Mouse (Mus musculus): ENCODE measurements at regions not wholly inside any gene's neighbourhood (a gene's known extent, or its start where the extent isn't known, plus 50 kb on each side); places are given as distances from the start of the nearest gene placed in this dataset.

- 84% methylated on average over 1 of the region's 1 CpGs for WGBS
- Histone ChIP-seq H3K27ac (replicated peaks) (no peak overlapping the region), H3K9me3 (no peaks in the 10 kb centered on the region), H3K4me3 (no peak overlapping the region), H3K27me3 (replicated peaks; ENCODE audit: low read depth, poor library complexity, severe bottlenecking) (no peaks in the 10 kb centered on the region), H3K36me3 (replicated peaks) (no peaks in the 10 kb centered on the region), H3K4me1 (no peaks in the 10 kb centered on the region)
- DNase-seq (ENCODE audit: low spot score), result no peak
These were observed 137.8 kb downstream of the Unc5cl start for GRCm38 (mm10) chr17:48592457-48592856.

- peaks cover 6% of the 10 kb centered on the region; the same call in 1 of the 2 replicates for H3K4me1 ChIP-seq
- H3K36me3 ChIP-seq (replicated peaks), result no peaks in the 10 kb centered on the region
- H3K27me3 ChIP-seq (replicated peaks; ENCODE audit: low read depth, poor library complexity, severe bottlenecking), result no peaks in the 10 kb centered on the region
- no peak overlapping the region for H3K27ac ChIP-seq (replicated peaks)
- no peak overlapping the region for H3K4me3 ChIP-seq
- no peaks in the 10 kb centered on the region for H3K9me3 ChIP-seq
- no peak for DNase-seq (ENCODE audit: low spot score)
- WGBS, result 79% methylated on average over 10 of the region's 10 CpGs
These were observed 140.8 kb downstream of the Unc5cl start for GRCm38 (mm10) chr17:48595418-48595963.

DNA sequence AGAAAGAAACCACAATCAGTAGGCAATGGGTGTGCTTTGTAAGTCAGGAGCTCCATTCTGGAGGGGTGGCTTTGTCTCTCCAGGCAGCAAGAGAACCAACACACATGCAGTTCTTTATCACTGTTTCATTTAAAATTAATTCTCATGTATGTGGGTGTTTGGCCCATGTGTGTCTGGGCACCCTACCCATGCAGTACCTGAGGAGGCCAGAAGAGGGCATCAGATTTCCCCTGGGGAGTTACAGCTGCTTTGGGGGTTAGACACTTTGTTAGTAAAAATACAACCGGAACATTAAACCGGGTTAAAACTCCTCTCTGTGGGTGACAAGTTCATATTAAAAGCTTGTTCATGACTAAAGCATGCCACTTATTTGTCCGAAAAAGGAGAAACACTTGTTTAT is 141.7 kb downstream of the Unc5cl start:
- DNase-seq (ENCODE audit: low spot score), result no peak
- peaks cover 7% of the 10 kb centered on the region; the same call in 1 of the 2 replicates for H3K4me1 ChIP-seq
- H3K36me3 ChIP-seq (replicated peaks), result no peaks in the 10 kb centered on the region
- H3K4me3 ChIP-seq, result no peak overlapping the region
- WGBS, result 84% methylated on average over 3 of the region's 3 CpGs
- no peaks in the 10 kb centered on the region for H3K9me3 ChIP-seq
- no peak overlapping the region for H3K27ac ChIP-seq (replicated peaks)
- H3K27me3 ChIP-seq (replicated peaks; ENCODE audit: low read depth, poor library complexity, severe bottlenecking), result no peaks in the 10 kb centered on the region

- 97% methylated on average over 1 of the region's 1 CpGs for WGBS
- no peak for DNase-seq (ENCODE audit: low spot score)
- Histone ChIP-seq H3K9me3 (no peaks in the 10 kb centered on the region), H3K4me1 (peaks cover 7% of the 10 kb centered on the region; the same call in 1 of the 2 replicates), H3K27ac (replicated peaks) (no peak overlapping the region), H3K27me3 (replicated peaks; ENCODE audit: low read depth, poor library complexity, severe bottlenecking) (no peaks in the 10 kb centered on the region), H3K4me3 (no peak overlapping the region), H3K36me3 (replicated peaks) (no peaks in the 10 kb centered on the region)
These were observed 142.6 kb downstream of the Unc5cl start for GRCm38 (mm10) chr17:48597301-48597700.

DNA sequence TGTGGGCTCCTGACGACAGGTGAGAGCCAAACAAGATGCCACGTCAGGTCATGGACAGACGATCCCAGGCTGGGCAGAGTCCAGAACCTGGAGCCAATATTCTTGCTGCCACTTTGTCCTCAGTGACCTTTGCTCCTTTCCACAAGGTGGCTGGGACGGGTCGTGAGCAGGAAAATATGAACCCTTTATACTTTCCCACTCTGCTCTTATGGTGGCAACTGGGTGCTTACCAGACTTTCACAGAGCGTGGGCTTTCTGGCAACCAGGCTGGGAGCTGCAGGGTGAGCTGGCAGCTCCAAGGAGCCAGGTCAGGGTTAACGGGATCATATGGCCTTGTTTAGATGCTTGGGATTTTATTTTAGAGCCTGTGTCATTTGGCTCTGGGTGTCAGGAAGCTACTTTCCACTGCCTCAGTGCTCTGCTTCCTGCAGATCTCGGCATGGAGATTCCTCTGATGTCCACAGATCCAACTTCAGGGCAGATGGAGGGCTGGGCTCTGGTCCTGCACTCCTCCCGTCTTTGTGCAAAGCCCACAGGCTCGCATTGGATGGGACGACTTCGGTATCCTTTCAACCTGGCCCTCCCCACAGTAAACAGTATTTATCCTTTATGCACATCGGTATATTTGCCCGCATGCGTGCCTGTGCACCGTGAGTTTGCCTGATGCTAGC is 143.9 kb downstream of the Unc5cl start:
- no peak for DNase-seq (ENCODE audit: low spot score)
- H3K9me3 ChIP-seq, result no peaks in the 10 kb centered on the region
- 85% methylated on average over 16 of the region's 16 CpGs for WGBS
- H3K27me3 ChIP-seq (replicated peaks; ENCODE audit: low read depth, poor library complexity, severe bottlenecking), result no peaks in the 10 kb centered on the region
- H3K4me3 ChIP-seq, result no peak overlapping the region
- H3K4me1 ChIP-seq, result peaks cover 12% of the 10 kb centered on the region
- no peak overlapping the region for H3K27ac ChIP-seq (replicated peaks)
- no peaks in the 10 kb centered on the region for H3K36me3 ChIP-seq (replicated peaks)

DNA sequence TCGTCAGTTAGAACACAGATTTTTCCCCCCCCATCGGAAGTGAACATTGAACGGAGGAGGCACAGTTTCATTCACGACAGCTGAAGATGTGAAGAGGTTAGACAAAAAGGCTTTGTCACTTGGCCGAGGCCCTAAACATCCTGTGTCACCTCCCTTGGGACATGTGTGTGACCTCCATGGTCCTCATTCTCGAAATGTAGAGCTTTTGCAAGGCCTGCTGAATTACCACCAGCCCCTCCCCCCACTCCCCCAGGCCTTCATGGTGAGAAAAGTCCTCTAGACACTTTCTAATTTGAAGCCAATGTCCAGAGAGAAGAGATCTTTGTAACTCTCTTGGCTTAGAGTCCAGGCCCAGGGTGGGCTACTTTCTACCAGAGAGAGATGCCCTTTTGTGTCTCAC is 145.5 kb downstream of the Unc5cl start:
- no peak overlapping the region for H3K27ac ChIP-seq (replicated peaks)
- no peaks in the 10 kb centered on the region; the same call in 1 of the 2 replicates for H3K27me3 ChIP-seq (replicated peaks; ENCODE audit: low read depth, poor library complexity, severe bottlenecking)
- no peaks in the 10 kb centered on the region for H3K9me3 ChIP-seq
- H3K4me1 ChIP-seq, result peaks cover 12% of the 10 kb centered on the region
- WGBS, result 36% methylated on average over 6 of the region's 6 CpGs
- H3K36me3 ChIP-seq (replicated peaks), result no peaks in the 10 kb centered on the region
- no peak for DNase-seq (ENCODE audit: low spot score)
- H3K4me3 ChIP-seq, result no peak overlapping the region

DNA sequence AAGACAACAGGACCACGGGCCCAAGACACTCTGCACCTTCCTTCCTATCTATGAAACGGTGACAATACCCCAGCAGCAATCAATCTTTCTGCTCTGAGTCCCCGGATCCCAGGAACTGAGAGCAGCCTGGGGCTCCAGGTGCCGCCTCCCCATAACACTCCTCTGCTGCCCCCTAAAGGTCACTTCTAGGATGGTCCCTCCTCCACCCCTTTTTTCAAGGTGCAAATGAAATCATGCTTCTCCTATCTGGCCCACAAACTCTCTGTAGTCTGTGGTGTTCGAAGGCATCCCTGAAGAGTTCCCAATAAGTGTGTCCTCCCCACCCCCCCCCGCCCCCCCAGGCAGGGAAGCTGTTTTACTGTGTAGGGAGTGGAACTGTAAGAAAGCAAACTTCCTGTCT is 147.9 kb downstream of the Unc5cl start:
- Histone ChIP-seq H3K27ac (replicated peaks) (no peak overlapping the region), H3K36me3 (replicated peaks) (no peaks in the 10 kb centered on the region), H3K27me3 (replicated peaks; ENCODE audit: low read depth, poor library complexity, severe bottlenecking) (no peaks in the 10 kb centered on the region; the same call in 1 of the 2 replicates), H3K4me1 (peaks cover 12% of the 10 kb centered on the region), H3K4me3 (no peak overlapping the region), H3K9me3 (no peaks in the 10 kb centered on the region)
- DNase-seq (ENCODE audit: low spot score), result peak; percentile 75
- 12% methylated on average over 6 of the region's 6 CpGs for WGBS

- DNase-seq (ENCODE audit: low spot score), result no peak
- Histone ChIP-seq H3K36me3 (replicated peaks) (no peaks in the 10 kb centered on the region), H3K4me1 (peaks cover 8% of the 10 kb centered on the region), H3K9me3 (no peaks in the 10 kb centered on the region), H3K27me3 (replicated peaks; ENCODE audit: low read depth, poor library complexity, severe bottlenecking) (no peaks in the 10 kb centered on the region; the same call in 1 of the 2 replicates), H3K4me3 (no peak overlapping the region), H3K27ac (replicated peaks) (no peak overlapping the region)
- 80% methylated on average over 4 of the region's 4 CpGs for WGBS
These were observed 152.1 kb downstream of the Unc5cl start for GRCm38 (mm10) chr17:48606767-48607166.

DNA sequence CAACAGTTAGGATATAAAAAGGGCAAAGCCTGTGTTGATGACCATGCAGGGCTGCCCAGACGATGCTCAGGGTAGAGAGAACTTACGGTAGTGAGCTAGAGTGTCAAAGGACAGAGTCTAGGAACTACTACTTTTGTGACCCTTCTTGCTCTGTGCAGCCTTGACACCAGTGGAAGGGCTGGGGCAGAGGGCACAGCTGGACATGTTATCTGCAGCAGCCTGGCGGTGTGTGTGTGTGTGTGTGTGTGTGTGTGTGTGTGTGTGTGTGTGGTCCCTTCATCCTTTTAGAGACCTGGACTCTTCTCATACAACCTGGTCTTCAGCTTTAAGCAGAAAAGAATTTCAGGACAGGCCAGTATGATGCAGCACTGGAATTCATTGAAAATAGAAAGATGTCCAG is 153.6 kb downstream of the Unc5cl start:
- Histone ChIP-seq H3K9me3 (no peaks in the 10 kb centered on the region), H3K27ac (replicated peaks) (no peak overlapping the region), H3K4me1 (peaks cover 3% of the 10 kb centered on the region; the same call in 1 of the 2 replicates), H3K27me3 (replicated peaks; ENCODE audit: low read depth, poor library complexity, severe bottlenecking) (no peaks in the 10 kb centered on the region; the same call in 1 of the 2 replicates), H3K4me3 (no peak overlapping the region), H3K36me3 (replicated peaks) (no peaks in the 10 kb centered on the region)
- no peak for DNase-seq (ENCODE audit: low spot score)
- 78% methylated on average over 3 of the region's 3 CpGs for WGBS

DNA sequence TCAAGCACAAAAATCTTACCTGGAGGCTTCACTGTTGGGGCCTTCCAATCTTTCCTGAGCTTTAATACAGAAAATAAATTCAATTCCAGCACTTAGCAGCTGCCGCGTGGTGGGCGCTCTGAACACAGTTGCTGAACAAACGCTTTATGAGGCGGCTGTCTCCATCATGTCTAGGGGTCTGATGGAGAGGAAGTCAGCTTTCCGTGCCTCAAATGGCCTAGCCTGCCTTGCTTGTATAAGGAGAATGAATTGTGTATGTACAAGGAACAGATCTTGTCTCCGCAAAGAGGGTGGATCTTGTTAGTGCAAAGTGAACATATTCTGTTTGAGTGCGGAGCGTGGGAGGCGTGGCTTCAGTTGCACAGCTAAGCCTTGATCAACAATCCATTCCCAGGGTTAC is 155.4 kb downstream of the Unc5cl start:
- no peak overlapping the region for H3K4me3 ChIP-seq
- H3K27ac ChIP-seq (replicated peaks), result no peak overlapping the region
- no peaks in the 10 kb centered on the region for H3K36me3 ChIP-seq (replicated peaks)
- H3K4me1 ChIP-seq, result peaks cover 3% of the 10 kb centered on the region; the same call in 1 of the 2 replicates
- H3K27me3 ChIP-seq (replicated peaks; ENCODE audit: low read depth, poor library complexity, severe bottlenecking), result no peaks in the 10 kb centered on the region
- 89% methylated on average over 10 of the region's 10 CpGs for WGBS
- DNase-seq (ENCODE audit: low spot score), result no peak
- peaks cover 7% of the 10 kb centered on the region; the same call in 1 of the 2 replicates for H3K9me3 ChIP-seq

DNA sequence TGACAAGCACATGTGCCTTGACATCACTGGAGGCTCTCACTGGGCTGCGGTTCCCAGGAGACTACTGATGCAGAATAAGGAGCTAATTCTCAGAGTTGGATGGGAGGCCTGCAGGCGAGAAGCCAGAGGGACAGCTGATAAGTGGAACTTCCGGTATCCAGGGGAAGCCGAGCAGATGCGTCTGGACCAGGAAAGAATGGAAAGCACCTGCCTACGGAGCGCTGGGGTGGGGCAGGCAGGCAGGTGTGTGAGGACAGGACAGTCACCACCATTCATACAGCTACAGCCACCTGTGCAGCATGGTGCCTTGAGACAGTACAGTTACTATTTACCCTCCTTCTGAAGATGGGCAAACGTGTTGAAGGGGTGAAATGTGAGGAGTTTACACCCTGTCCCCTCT is 156.1 kb downstream of the Unc5cl start:
- no peaks in the 10 kb centered on the region for H3K27me3 ChIP-seq (replicated peaks; ENCODE audit: low read depth, poor library complexity, severe bottlenecking)
- H3K9me3 ChIP-seq, result peaks cover 7% of the 10 kb centered on the region; the same call in 1 of the 2 replicates
- WGBS, result 75% methylated on average over 8 of the region's 8 CpGs
- no peak for DNase-seq (ENCODE audit: low spot score)
- no peak overlapping the region for H3K27ac ChIP-seq (replicated peaks)
- H3K36me3 ChIP-seq (replicated peaks), result no peaks in the 10 kb centered on the region
- H3K4me1 ChIP-seq, result peaks cover 3% of the 10 kb centered on the region; the same call in 1 of the 2 replicates
- H3K4me3 ChIP-seq, result no peak overlapping the region

- DNase-seq (ENCODE audit: low spot score), result no peak
- WGBS, result 91% methylated on average over 5 of the region's 5 CpGs
- H3K9me3 ChIP-seq, result peaks cover 7% of the 10 kb centered on the region; the same call in 1 of the 2 replicates
- H3K36me3 ChIP-seq (replicated peaks), result no peaks in the 10 kb centered on the region
- no peak overlapping the region for H3K4me3 ChIP-seq
- H3K27ac ChIP-seq (replicated peaks), result no peak overlapping the region
- peaks cover 3% of the 10 kb centered on the region; the same call in 1 of the 2 replicates for H3K4me1 ChIP-seq
- H3K27me3 ChIP-seq (replicated peaks; ENCODE audit: low read depth, poor library complexity, severe bottlenecking), result no peaks in the 10 kb centered on the region
These were observed 158.8 kb downstream of the Unc5cl start for GRCm38 (mm10) chr17:48613491-48613890.

DNA sequence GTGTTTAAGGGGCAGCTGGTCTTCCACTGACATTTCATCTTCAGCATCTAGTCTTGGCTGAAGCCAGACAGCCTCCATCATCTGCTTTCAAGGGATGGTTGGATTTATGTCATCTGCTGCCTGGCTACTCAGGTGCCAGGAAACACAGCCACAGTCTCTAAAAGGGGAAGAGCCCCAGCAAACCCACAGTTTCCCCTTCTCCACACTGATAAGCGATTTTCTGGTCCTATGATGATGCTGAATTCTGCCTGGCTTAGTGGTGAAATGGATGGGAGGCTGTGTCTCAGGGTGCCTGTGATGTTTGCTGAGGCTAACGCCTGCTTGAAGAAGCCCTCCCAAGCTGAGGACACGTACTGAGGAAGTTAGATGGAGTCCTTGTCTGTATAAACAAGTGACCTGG is 160.5 kb downstream of the Unc5cl start:
- peaks cover 7% of the 10 kb centered on the region; the same call in 1 of the 2 replicates for H3K9me3 ChIP-seq
- DNase-seq (ENCODE audit: low spot score), result no peak
- H3K27me3 ChIP-seq (replicated peaks; ENCODE audit: low read depth, poor library complexity, severe bottlenecking), result no peaks in the 10 kb centered on the region
- no peaks in the 10 kb centered on the region for H3K36me3 ChIP-seq (replicated peaks)
- H3K27ac ChIP-seq (replicated peaks), result no peak overlapping the region
- 81% methylated on average over 3 of the region's 3 CpGs for WGBS
- H3K4me1 ChIP-seq, result no peaks in the 10 kb centered on the region; the same call in 1 of the 2 replicates
- H3K4me3 ChIP-seq, result no peak overlapping the region

Measured in embryonic facial prominence, embryonic 10.5 days (tissue).